Mouse (Mus musculus): ENCODE measurements around the gene Prl2c5.
A peak's percentile ranks its signal among the peaks of the same experiment; 100 is the strongest.
"Not testable (repeated sequence)": the region's sequence is repeated elsewhere in the genome, so short reads cannot be mapped to it uniquely, and the experiment has no call there.

Gene Prl2c5

GRCm38 (mm10) chr13:13182415-13182814, at the start of gene Prl2c5:
Prl2c5 (plus strand) TSS chr13:13182715.
- DNase-seq, result not testable (repeated sequence)

GRCm38 (mm10) chr13:13162777-13163485, 19.6 kb upstream of the Prl2c5 start:
- not testable (repeated sequence) for DNase-seq

- DNase-seq, result not testable (repeated sequence)
Observed at GRCm38 (mm10) chr13:13168631-13169030, 13.9 kb upstream of the Prl2c5 start.

- DNase-seq, result not testable (repeated sequence)
Observed at GRCm38 (mm10) chr13:13173616-13174136, 8.8 kb upstream of the Prl2c5 start.

GRCm38 (mm10) chr13:13175736-13176135, 6.8 kb upstream of the Prl2c5 start:
- not testable (repeated sequence) for DNase-seq

- DNase-seq, result not testable (repeated sequence)
Observed at GRCm38 (mm10) chr13:13211168-13211567, 28.7 kb downstream of the Prl2c5 start.

GRCm38 (mm10) chr13:13216363-13216762, 33.8 kb downstream of the Prl2c5 start:
- DNase-seq, result not testable (repeated sequence)

GRCm38 (mm10) chr13:13220231-13220630, 37.7 kb downstream of the Prl2c5 start:
- DNase-seq, result not testable (repeated sequence)

- DNase-seq, result peak in 1 of 2 experiments; percentile 47
Observed at GRCm38 (mm10) chr13:13237456-13237855, 54.9 kb downstream of the Prl2c5 start.

Measured in lung, postnatal 4 days (tissue).